Mouse (Mus musculus) neutrophil, adult 5-6 weeks (primary cell): ENCODE results near the gene Gcsam. TPM values are rescaled to one million over a fixed set of nuclear protein-coding genes. Genes with fewer than 3 reads are reported as not detected.

ENCODE experiments used
- ATAC-seq: fragments of 151-379, 151-347 bp; 2 replicates; pipeline ENCODE4 v1.8.0; 2017; ENCODE audit warnings: mild to moderate bottlenecking, moderate TSS enrichment; ENCODE audit not compliant: insufficient number of reproducible peaks, poor library complexity, low FRiP score, severe bottlenecking; ENCODE audit errors: extremely low read depth
- total RNA-seq: library from RNA; stranded (forward); fragments of 200-1000 nt; gene quantifications from 2 replicates; pipeline ENCODE4 v1.2.3, GENCODE M21; 2017

Gcsam gene
- total RNA-seq, 1 experiment from 2014 or later: 0.35 TPM

GRCm38 (mm10) chr16:45641301-45641700 lies 31.1 kb downstream of the Gcsam start:
- no peak for ATAC-seq

DNA sequence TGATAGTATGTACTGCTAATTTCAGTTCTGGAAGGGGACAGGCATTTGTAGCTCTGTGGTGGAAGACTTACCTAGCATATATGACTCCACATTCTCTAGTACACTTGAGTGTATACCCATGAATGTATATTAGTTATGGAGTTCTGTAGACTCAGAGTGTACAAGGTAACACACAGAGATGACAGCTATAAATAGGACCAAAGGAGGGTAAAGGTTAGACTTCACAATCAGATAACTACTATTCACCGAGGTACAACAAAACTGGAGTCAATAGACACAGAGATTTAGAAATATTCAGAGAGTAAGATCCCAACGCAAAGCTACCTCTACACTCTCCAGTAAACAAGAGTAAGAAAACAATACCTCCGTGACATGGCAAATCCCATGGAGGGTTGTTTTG lies 33.8 kb downstream of the Gcsam start:
- ATAC-seq: no peak

- no peak for ATAC-seq
Observed at GRCm38 (mm10) chr16:45644380-45644779, 34.2 kb downstream of the Gcsam start.

DNA sequence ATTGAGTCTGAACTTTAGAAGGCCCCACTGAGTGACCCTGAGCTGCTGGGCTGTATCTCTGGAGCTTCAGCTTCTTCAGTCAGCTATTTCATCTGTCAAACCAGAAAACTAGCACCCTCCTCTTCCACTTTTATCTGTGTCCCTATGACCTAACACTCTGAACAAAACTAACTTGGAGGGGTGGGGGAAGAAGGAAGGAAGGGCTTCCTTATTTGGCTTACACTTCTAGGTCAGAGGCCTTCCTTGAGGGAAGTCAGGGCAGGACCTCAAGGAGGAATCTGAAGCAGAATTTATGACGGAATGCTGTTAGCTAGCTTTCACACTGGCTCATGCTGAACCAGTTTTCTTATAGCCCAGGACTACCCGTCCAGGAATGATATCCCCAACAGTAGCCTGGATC lies 41.3 kb downstream of the Gcsam start:
- no peak for ATAC-seq

- no peak for ATAC-seq
Observed at GRCm38 (mm10) chr16:45653009-45653933, 43.1 kb downstream of the Gcsam start.

DNA sequence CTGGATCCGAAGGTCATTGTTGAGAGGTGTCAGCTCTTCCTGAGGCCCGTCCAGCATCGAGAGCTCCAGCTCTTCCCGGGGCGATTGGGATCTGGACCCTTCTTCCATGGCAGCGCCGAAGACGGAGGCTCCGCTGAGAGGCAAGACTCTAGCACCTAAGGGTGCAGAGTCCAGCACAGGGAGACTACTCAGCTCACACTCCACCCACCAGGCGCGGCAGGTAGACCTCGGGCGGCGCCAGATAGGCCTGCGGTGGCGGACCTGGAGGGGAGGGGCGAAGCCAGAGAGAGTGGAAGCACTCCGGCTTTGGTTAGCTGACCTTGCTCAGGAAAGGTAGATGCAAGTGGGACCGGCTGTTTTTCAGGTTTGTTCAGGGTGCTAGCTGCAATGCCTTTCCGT lies 43.8 kb downstream of the Gcsam start, which contains the start of gene BC016579:
Gene BC016579, minus strand, starts transcription at position 135 of the 399 bp plus-strand sequence.
- no peak for ATAC-seq

DNA sequence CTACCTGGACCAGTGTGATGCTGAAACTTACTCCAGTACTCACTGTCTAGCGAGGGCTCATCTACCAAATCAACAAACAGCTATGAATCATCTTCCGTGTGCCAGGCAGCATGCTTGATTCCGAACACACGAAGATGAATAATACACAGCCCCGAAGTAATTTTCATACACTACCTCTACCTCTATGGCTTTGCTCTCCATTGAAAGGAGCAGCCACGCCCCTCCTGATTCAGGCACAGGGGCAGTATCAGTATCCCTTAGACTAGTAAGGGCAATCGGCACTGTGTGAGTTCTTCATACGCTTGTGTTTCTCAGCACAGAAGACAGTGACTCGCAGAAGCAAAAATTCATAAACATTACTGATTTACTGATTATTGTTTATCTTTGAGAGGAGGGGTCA lies 44.3 kb downstream of the Gcsam start:
- ATAC-seq: no peak

DNA sequence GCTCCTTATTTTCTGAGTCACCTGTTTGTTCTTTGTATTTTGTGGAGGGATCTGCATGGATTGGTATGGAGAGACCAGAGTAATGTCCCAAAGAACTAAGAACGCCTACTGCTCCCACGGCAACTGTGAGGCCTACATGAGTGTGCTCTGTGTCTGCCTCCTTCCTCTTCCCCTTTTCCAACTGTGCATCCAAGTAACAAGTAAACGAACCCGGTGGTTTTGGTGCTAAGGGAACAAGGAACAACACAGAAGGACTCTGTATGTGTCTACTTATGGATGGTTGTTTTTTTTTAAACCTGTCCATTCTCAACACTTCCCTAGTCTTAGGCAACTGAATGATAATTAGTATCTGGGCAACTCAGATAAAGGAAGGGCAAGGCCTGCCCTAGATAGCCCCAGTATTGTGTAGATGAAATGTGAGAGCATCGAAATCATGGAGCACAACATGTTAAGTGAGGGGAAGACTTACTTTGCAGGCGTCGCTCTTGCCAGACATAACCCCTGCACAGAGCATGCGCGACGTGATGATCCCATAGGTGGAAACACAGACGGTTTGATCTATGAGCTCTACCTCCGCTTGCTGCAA lies 47.5 kb downstream of the Gcsam start:
- ATAC-seq: no peak

DNA sequence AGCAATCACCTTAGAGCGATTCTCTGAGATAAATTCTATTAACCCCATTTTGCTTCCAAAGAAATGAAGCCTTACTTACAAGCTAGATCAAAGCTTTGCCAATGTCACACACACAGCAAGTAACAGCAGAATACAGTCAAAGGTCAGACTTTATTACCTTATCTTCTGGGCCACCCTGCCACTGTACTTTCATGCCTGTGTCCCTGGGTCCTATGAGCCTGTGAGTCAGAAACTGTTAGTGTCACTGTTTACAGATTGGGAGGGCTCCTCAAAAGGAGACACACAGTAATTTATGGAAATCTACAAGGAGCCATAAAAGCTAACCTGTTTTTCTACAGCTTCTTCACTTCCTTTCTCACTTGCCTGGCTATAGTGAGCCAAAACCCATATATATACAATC lies 48.1 kb downstream of the Gcsam start:
- no peak for ATAC-seq

- ATAC-seq: no peak
Observed at GRCm38 (mm10) chr16:45659596-45659995, 49.4 kb downstream of the Gcsam start.

DNA sequence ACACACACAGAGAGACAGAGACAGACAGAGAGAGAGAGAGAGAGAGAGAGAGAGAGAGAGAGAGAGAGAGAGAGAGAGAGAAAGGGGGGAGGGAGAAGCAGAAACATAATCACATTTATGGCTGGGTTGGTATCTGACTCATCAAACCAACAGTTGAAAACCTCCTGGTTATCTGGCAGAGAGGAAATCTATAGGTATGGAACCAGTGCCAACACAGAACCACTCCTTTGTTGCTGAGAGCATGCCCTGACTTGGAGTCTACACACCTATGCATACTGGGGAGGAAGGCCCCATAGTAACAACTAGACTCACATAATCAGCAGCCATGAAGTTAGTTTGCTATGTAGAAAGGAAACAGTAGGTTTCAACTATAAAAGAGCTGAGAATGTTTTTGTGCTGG lies 52.2 kb downstream of the Gcsam start:
- ATAC-seq: no peak

- ATAC-seq: peak; percentile 61; the same call in 1 of the 2 replicates
Observed at GRCm38 (mm10) chr16:45666136-45666535, 56.0 kb downstream of the Gcsam start.

DNA sequence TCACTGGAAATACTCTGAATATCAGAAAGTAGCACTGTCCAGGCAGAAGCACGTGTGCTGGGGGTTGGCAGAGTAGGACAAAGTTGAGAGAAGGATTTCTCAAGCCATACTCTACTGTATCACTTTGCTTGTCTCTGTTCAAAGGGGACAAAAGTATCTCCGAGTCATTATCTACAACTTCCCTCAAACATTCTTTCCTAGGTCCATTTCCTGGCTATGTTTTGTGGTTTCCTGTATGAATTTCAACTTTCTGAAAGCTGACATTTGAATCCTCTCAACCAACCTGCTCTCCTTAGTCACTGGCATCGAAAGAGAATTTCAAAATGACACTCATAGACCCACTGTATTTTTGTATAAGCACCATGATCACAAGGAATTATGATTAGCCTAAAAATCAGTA lies 58.0 kb downstream of the Gcsam start:
- ATAC-seq: no peak

GRCm38 (mm10) chr16:45670005-45670404 lies 59.8 kb downstream of the Gcsam start:
- no peak for ATAC-seq

Other genes starting within 250 kb of the Gcsam start
- 51.6 and 53.2 TPM in 2 replicates for gene Cd200, start 201.3 kb upstream of the Gcsam start, total RNA-seq
- gene Gm609, start 117.4 kb upstream of the Gcsam start, total RNA-seq: 0.23 TPM in 1 of 2 replicates, not detected in the other
- gene Gm17783, start 78.3 kb upstream of the Gcsam start, total RNA-seq: not detected in 2 replicates
- 0.25 TPM in 1 of 2 replicates, not detected in the other for gene Slc9c1, start 75.1 kb upstream of the Gcsam start, total RNA-seq
- gene BC016579, start 43.7 kb downstream of the Gcsam start, total RNA-seq: not detected in 2 replicates
- gene Tmprss7, start 83.3 kb downstream of the Gcsam start, total RNA-seq: 0.23 and 0.37 TPM in 2 replicates
- gene Tagln3, start 114.2 kb downstream of the Gcsam start, total RNA-seq: 0.37 and 1.2 TPM in 2 replicates
- 21.4 and 21.6 TPM in 2 replicates for gene Abhd10, start 132.6 kb downstream of the Gcsam start, total RNA-seq